Mouse (Mus musculus) brain, embryonic 14.5 days (tissue): ENCODE measurements around the gene Arhgap10.

ENCODE experiments used
- CTCF ChIP-seq: fragments of 200-500 bp; IDR thresholded peaks from 2 replicates; pipeline ENCODE4 v1.5.1; 2012; ENCODE audit warnings: inconsistent platforms, mild to moderate bottlenecking, moderate library complexity, borderline replicate concordance; ENCODE audit not compliant: insufficient read depth, insufficient read length; ENCODE audit errors: extremely low read depth
- POLR2A ChIP-seq: fragments of 200-500 bp; IDR thresholded peaks from 2 replicates; pipeline ENCODE4 v1.6.1; 2012; ENCODE audit warnings: mild to moderate bottlenecking, inconsistent platforms, borderline replicate concordance; ENCODE audit not compliant: poor library complexity, insufficient read depth, insufficient read length, severe bottlenecking; ENCODE audit errors: extremely low read depth

GRCm38 (mm10) chr8:77411262-77411661 lies 106.5 kb downstream of the Arhgap10 start:
- no peak for TF ChIP-seq CTCF
- TF ChIP-seq POLR2A: no peak
